Mouse (Mus musculus) limb, embryonic 11.5 days (tissue): ENCODE data around the gene Dcaf12. TPM values are rescaled to one million over a fixed set of nuclear protein-coding genes. Genes with fewer than 3 reads are reported as not detected.

Experiments
- ATAC-seq: fragments of 200-750 bp; cut with Nextera tagmentation; 2 replicates; pipeline ENCODE4 v1.8.0; 2017; ENCODE audit warnings: low read depth; ENCODE audit not compliant: insufficient number of reproducible peaks, low FRiP score, low TSS enrichment
- DNase-seq: peaks from one replicate; pipeline ENCODE4 v3.0.0-alpha.2; 2015; ENCODE audit warnings: low spot score
- H3K27ac ChIP-seq: fragments of 300-500 bp; sonication (generic); replicated peaks from 2 replicates; pipeline ENCODE4 v1.5.1; 2014; ENCODE audit warnings: low read depth, mild to moderate bottlenecking, low read length
- H3K27me3 ChIP-seq: fragments of 300-500 bp; sonication (generic); 2 replicates; pipeline ENCODE4 v1.6.1; 2014; ENCODE audit warnings: mild to moderate bottlenecking, low read length, mixed read lengths; ENCODE audit not compliant: control insufficient read depth, insufficient read depth
- H3K36me3 ChIP-seq: fragments of 300-500 bp; sonication (generic); 2 replicates; pipeline ENCODE4 v1.6.1; 2014; ENCODE audit warnings: mild to moderate bottlenecking, low read length, moderate library complexity, mixed read lengths; ENCODE audit not compliant: control insufficient read depth, insufficient read depth
- H3K4me1 ChIP-seq: fragments of 300-500 bp; sonication (generic); 2 replicates; pipeline ENCODE4 v1.6.1; 2014; ENCODE audit warnings: low read length, mixed read lengths; ENCODE audit not compliant: control insufficient read depth, insufficient read depth
- H3K4me2 ChIP-seq: fragments of 300-500 bp; sonication (generic); 2 replicates; pipeline ENCODE4 v1.6.1; 2014; ENCODE audit warnings: low read depth, mild to moderate bottlenecking, moderate library complexity; ENCODE audit not compliant: severe bottlenecking
- H3K4me3 ChIP-seq: fragments of 300-500 bp; sonication (generic); 2 replicates; pipeline ENCODE4 v1.5.1; 2014; ENCODE audit warnings: low read depth, low read length
- H3K9ac ChIP-seq: fragments of 300-500 bp; sonication (generic); 2 replicates; pipeline ENCODE4 v1.6.1; 2014; ENCODE audit warnings: mild to moderate bottlenecking, low read length
- H3K9me3 ChIP-seq: fragments of 300-500 bp; sonication (generic); 2 replicates; pipeline ENCODE4 v1.6.1; 2016; ENCODE audit warnings: low read length; ENCODE audit not compliant: control insufficient read depth
- WGBS: fragments of 180-500 bp; shearing (Covaris S2); extraction: QIAGEN DNeasy Blood & Tissue Kit; methylation state at CpG from one replicate; pipeline ENCODE4 v1.1.7; 2014; 5-methylcytosine and 5-hydroxymethylcytosine counted together
- polyA plus RNA-seq: library from polyadenylated mRNA; unstranded; fragments of >200 nt; fragmentation: Nextera tagmentation; extraction: Ambion mirVana; gene quantifications from 2 replicates; pipeline ENCODE4 v1.2.1, GENCODE M21; 2014

The Dcaf12 gene
- polyA plus RNA-seq, 1 experiment from 2014 or later = 46.4 TPM

DNA sequence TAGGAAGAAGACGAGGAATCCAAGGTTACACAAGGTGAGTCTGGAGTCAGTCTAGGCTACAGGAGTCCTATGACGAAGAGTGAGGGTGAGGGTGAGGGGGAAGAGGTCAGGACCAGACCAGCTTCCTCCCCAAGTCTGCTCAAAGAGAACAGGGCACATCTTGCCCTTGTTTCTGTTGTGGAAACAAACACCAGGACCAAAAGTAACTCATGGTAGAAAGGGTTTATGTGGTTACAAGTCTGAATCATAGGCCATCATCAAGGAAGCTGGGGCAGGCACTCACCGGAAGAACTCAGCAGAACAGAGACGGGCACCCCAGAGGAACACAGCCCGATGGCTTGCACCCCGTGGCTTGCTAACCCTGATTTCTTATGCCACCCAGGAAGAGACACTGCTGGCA lies 12.2 kb upstream of the Dcaf12 start:
- Histone ChIP-seq H3K9me3 (no peaks in the 10 kb centered on the region), H3K4me3 (no peak overlapping the region), H3K9ac (no peak overlapping the region), H3K4me1 (no peaks in the 10 kb centered on the region), H3K27me3 (no peaks in the 10 kb centered on the region), H3K27ac (no peak overlapping the region), H3K36me3 (no peaks in the 10 kb centered on the region), H3K4me2 (no peak overlapping the region)
- DNase-seq (no peak), ATAC-seq (no peak)
- WGBS = 89% methylated on average over 6 of the region's 6 CpGs

DNA sequence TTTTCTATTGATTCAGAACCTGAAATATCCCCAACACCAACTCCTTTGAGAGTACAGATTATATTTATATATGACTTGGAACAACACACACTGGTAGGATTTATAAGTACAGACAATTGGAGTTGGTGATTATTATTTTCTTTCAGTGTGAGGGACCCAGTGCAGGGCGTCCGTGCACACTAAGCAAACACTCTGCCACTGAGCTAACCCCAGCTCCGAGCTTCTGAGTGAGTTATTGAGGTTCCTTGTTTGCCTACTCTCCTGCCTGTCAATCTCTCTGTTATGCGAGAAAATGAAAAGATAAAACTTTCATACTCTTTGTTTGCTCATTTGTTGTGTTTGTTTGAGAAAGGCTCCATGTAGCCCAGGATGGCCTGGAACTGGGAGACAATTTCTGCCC lies 6.3 kb upstream of the Dcaf12 start:
- H3K27ac ChIP-seq = no peak overlapping the region
- no peak overlapping the region for H3K4me2 ChIP-seq
- no peak overlapping the region for H3K9ac ChIP-seq
- no peaks in the 10 kb centered on the region for H3K4me1 ChIP-seq
- H3K27me3 ChIP-seq = no peaks in the 10 kb centered on the region
- H3K9me3 ChIP-seq = no peaks in the 10 kb centered on the region
- no peak overlapping the region for H3K4me3 ChIP-seq
- no peak for DNase-seq
- H3K36me3 ChIP-seq = no peaks in the 10 kb centered on the region
- 82% methylated on average over 4 of the region's 4 CpGs for WGBS
- ATAC-seq = no peak

DNA sequence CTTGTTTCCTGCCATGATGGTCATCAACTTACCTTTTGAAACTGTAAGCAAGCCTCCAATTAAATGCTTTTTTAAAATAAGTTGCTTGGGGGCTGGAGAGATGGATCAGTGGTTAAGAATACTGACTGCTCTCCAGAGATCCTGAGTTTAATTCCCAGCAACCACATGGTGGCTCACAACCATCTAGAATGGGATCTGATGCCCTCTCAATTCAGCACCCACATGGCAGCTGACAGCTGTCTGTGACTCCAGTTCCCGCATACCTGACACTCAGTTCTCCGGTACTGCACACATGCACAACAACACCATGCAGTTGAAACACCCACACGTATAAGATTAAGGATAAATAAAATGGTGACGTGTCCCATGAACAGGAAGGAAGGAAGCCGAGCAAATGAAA lies 3.6 kb upstream of the Dcaf12 start:
- H3K4me1 ChIP-seq = peaks cover 3% of the 10 kb centered on the region
- H3K9ac ChIP-seq = no peak overlapping the region
- ATAC-seq = no peak
- H3K9me3 ChIP-seq = no peaks in the 10 kb centered on the region
- H3K27me3 ChIP-seq = no peaks in the 10 kb centered on the region
- WGBS = 92% methylated on average over 5 of the region's 5 CpGs
- H3K4me2 ChIP-seq = no peak overlapping the region
- no peak for DNase-seq
- no peak overlapping the region for H3K4me3 ChIP-seq
- H3K36me3 ChIP-seq = no peaks in the 10 kb centered on the region
- no peak overlapping the region for H3K27ac ChIP-seq

DNA sequence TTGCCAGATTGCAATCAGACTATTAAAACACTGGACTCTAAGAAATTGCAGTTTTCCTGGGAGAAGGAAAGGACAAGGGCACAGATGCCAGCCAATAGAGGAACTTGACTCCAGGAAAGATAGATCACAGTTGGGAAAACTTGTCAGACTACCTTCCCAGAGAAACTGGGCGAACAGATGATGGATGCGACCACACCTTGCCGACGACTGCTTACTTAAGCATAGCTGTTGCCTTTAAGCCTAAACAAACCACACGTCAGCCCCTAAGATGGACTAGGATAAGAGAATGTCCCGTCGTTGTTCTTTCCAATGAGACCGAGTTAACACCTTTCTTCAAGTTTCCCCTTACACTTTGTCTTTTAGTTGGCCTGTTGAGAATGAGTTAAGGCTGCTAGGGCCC lies 484 bp upstream of the Dcaf12 start:
- Histone ChIP-seq H3K4me1 (peaks cover 8% of the 10 kb centered on the region), H3K4me3 (peak overlapping the region; percentile 98), H3K9ac (peak overlapping the region; percentile 36), H3K27me3 (no peaks in the 10 kb centered on the region), H3K9me3 (no peaks in the 10 kb centered on the region), H3K4me2 (peak overlapping the region; percentile 87), H3K36me3 (peaks cover 7% of the 10 kb centered on the region; the same call in 1 of the 2 replicates), H3K27ac (no peak overlapping the region)
- 54% methylated on average over 8 of the region's 8 CpGs for WGBS
- ATAC-seq = no peak; the same call in 1 of the 2 replicates
- DNase-seq = no peak

DNA sequence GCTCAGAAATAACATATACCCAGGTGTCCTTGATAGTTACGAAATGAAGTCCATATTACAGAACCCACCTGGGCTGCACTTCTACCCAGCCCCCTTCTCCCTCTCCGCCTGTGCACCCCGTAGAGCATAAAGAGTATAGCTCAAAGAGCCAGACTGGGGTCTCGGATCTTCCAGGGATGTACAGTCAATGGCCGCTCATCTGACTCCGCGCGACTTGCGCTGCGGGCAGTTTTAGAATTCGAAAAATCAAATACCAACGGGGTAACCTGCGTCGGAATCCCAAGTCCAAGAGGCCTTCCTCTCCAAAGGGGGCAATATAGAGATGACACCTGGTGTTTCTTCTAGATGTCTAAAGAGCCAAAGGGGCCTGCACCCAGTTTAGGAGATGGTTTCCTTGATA lies 967 bp downstream of the Dcaf12 start:
- Histone ChIP-seq H3K9ac (peak overlapping the region; percentile 95), H3K4me3 (peak overlapping the region; percentile 98), H3K36me3 (peaks cover 11% of the 10 kb centered on the region), H3K4me2 (peak overlapping the region; percentile 87), H3K27ac (peak overlapping the region; percentile 92), H3K27me3 (no peaks in the 10 kb centered on the region), H3K4me1 (peaks cover 8% of the 10 kb centered on the region), H3K9me3 (no peaks in the 10 kb centered on the region)
- ATAC-seq (no peak), DNase-seq (no peak)
- WGBS = 16% methylated on average over 14 of the region's 14 CpGs

DNA sequence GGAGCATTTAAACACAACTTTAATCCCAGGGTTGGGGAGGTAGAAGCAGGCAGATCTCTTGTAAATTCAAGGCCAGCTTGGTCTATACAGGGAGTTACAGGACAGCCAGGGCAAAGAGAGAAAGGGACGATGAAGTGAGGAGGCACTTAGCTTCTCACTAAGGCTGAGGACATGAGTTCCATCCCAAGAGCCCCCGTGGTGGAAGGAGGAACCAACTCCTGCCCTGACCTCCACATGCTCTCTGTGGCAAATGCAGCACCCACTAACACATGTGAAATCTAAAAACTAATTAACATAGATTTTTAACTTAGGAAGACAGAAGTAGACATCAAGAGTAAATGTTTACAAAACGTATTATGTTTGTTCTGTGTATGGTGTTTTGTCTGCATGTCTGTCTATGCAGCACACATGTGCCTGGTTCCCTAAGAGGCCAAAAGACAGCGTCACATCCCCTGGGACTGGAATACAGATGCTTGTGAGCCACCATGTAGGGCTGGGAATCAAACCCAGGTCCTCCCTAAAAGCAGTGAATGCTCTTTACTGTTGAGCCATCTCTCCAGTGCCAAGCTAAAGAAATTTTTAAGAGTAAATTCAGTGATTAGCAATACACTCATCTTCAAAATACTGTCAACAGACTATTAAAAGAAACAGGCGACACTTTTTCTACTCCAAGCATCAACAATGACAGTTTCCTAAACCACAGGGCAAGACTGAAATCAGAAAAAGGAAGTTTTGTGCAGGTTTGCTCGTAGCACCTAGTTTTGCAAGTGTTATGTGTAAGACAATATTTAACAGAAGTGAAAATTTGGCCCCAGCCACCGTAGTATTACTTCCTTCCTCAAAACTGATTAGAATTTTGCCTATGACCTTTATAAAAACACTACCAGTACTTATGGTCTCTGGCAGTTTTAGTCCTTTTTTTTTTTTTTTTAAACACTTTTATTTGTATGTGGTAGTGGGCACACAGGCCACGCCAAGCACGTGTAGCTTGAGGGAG lies 3.8 kb downstream of the Dcaf12 start:
- Histone ChIP-seq H3K36me3 (peaks cover 11% of the 10 kb centered on the region), H3K9me3 (no peaks in the 10 kb centered on the region), H3K4me2 (no peak overlapping the region), H3K9ac (no peak overlapping the region), H3K4me3 (no peak overlapping the region), H3K27ac (no peak overlapping the region), H3K27me3 (no peaks in the 10 kb centered on the region), H3K4me1 (peaks cover 8% of the 10 kb centered on the region)
- ATAC-seq = no peak
- no peak for DNase-seq
- 91% methylated on average over 9 of the region's 9 CpGs for WGBS

DNA sequence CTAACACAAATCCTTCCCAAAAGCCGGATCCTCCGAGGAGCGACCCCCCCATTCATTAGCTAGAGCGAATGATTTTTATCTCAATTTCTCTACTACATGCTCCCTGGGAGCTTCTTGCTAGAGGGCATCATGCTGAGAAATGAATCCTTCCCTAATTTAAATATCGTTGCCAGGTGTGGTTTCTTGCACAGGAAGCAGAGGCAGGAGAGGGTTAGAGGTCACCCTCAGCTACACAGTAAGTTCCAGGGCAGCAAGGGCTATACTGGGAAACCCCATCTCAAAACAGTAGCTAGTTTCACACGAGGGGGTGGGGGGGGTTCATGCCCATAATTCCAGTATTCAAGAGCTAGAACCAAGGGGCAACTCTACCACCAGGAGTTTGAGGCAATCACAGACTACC lies 7.3 kb downstream of the Dcaf12 start:
- Histone ChIP-seq H3K27me3 (no peaks in the 10 kb centered on the region), H3K36me3 (peaks cover 13% of the 10 kb centered on the region), H3K4me1 (no peaks in the 10 kb centered on the region), H3K4me2 (no peak overlapping the region), H3K4me3 (no peak overlapping the region), H3K27ac (no peak overlapping the region), H3K9ac (no peak overlapping the region), H3K9me3 (no peaks in the 10 kb centered on the region)
- DNase-seq (no peak), ATAC-seq (no peak)
- WGBS = 82% methylated on average over 6 of the region's 6 CpGs

DNA sequence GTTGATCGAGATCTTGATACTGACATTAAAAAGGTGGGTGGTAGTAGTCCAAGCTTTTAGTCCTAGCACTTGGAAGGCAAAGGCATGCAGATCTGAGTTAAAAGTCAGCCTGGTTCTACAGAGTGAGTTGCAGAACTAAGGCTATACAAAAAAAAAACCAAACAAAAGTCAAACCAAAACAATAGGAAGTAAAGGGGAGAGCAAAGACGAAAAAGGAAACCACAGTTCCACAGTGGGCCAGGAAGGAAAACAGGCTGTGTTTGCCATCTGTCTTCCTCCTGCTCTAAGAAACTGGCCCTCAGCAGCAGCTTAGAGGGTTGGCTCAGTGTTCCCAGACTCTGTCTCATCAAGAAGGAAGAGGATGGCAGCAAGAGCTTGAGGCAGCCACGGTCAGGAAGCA lies 10.4 kb downstream of the Dcaf12 start:
- Histone ChIP-seq H3K4me2 (no peak overlapping the region), H3K27ac (no peak overlapping the region), H3K36me3 (peaks cover 11% of the 10 kb centered on the region; the same call in 1 of the 2 replicates), H3K4me1 (no peaks in the 10 kb centered on the region), H3K9ac (no peak overlapping the region), H3K9me3 (no peaks in the 10 kb centered on the region), H3K27me3 (no peaks in the 10 kb centered on the region), H3K4me3 (no peak overlapping the region)
- 76% methylated on average over 3 of the region's 3 CpGs for WGBS
- ATAC-seq (no peak), DNase-seq (no peak)
